Mouse (Mus musculus) kidney, postnatal 4 days (tissue): Measurements from ENCODE around the gene Stab2.

Experiments used
- DNase-seq, 2 experiments: peaks; one replicate each; pipeline ENCODE4 v3.0.0; 2021; ENCODE audit warnings: mixed read lengths in 2 of 2

Stab2 gene

DNA sequence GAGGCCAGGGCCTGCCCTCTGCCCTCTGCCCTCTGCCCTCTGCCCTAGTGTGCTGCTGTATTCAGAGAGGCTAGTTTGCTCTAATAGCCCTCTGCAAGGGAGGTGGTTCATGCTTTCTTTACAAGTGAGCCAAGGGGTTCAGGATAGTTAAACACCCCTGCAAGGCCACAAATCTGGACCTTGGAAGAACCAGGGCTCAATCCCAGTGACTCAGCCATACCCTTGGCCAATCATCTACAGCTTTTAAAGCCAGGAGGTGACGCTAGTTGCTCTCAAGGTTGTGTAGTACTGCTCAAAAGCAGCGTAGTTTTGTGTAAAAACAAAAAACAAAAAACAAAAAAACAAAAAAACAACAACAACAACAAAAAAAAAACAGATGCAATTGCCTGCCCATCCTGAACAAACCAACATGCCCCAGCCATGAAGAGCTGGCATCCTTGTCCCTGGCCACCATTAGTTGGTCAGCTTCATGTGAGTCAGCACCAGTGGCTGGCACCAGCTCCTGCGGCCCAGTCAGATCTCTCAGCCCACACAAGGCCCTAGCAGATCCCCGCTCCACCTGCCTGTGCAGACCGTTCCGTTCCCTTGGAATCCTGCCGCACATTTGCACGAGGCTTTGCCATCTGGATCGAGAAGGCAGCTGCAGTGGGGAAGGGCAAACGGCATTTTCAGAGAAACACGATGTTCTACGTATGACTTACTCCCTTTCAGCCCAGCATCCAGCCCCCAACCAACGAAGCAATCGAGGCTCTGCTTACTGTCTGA lies 117.5 kb downstream of the Stab2 start:
- no peak for DNase-seq

DNA sequence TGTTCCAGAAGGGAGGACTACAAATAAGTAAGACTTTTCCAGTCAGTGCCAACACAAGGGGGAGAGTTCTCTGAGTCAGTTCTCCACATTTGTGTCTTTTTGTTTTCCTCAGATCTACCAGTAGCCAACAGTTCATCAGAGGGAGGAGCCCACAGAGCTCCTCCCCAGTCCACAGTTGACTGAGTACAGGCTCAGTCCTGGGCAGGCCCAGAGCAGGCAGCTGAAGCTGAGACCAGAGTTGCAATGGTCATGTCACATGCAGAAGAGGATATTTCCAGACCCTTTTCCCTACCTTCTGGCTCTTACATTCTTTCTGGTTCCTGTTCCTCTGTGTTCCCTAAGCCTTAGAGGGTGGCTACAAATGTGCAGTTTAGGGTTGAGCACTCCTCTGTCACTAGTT lies 118.4 kb downstream of the Stab2 start:
- no peak for DNase-seq

DNA sequence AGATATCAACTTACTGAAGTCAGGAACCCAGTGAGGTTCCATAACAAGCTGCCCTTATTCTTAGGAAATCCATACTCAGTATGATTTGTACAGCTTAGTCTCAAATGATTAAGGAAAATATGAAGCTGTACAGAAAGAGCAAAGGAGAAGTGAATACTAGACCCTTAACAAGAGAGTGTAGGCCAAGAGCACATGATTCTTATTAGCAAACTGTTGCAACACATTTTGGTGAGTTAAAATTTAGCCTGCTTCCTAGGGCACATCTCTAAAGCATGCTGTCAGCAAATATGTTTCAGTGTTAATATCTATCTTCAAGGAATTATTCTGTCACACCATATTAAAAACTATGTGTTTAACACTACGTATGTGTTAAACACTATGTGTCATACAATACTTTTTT lies 121.4 kb downstream of the Stab2 start:
- no peak for DNase-seq

DNA sequence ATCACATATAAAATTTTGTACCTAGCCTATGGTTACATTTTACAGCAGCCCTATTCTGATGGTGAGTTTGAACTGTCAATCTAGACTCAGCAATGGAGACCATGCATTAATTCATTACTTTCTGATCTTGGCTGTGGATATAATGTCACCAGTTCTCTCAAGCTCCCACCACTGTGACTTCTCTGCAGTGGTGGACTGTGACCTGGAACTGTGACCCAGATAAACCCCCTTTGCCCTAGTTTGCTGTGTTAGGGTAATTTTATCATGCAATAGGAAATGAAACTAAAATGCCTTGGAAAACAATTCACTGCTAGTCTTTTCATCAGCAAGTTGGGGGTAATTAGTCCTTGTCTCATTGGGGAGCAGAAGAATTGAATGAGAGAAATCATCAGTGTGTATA lies 126.4 kb downstream of the Stab2 start:
- no peak for DNase-seq

DNA sequence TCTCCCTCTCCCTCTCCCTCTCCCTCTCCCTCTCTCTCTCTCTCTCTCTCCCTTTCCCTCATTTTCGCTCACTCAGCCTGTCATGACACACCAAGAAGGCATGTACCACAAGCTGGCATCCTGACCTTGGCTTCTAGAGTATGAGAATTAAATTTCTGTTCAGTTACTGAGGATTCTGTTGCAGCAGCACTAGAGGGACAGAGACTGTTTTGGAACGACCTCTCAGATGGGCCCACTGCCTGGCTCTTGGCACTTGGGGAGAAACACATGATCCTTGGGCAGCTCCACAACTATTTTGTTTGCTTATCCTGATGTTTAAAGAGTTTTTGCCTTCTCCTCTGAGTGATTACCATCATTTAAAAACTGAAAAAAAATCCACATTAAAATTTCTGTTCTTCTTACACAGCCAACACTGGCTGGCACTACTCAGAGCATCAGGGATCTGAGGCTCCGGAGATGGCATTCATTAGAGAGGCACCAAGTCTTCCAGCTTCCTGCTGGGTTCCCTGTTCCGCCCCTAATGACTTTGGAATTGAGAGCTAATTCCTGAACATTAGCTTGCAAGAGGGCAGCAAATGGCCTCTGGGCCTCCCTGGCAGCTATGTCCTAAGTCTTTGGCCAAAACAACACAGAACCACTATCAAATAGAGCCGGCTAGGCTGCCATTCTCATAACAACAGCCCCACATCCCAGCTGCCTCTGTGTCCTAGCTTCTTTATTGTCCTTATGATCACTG lies 127.6 kb downstream of the Stab2 start:
- DNase-seq, result no peak

DNA sequence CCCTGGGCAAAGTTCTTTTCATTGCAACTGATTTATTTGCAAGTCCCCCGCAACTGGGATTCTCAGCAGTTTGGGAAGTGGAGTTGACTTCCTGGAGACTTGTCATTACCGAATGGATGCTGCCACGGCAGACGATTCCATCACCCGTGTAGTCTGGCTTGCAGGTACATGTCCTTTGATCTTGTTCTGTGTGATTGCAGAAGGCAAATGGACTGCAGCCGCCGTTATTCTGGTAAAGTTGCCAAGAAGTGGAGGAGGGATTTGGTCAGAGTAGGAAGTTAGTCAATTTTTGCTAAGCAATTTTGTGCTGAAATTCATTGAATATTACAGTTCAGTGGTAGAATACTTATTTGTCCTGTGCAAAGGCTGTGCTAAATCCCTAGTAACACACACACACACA lies 129.1 kb downstream of the Stab2 start:
- DNase-seq, result peak; percentile 6 to 22

DNA sequence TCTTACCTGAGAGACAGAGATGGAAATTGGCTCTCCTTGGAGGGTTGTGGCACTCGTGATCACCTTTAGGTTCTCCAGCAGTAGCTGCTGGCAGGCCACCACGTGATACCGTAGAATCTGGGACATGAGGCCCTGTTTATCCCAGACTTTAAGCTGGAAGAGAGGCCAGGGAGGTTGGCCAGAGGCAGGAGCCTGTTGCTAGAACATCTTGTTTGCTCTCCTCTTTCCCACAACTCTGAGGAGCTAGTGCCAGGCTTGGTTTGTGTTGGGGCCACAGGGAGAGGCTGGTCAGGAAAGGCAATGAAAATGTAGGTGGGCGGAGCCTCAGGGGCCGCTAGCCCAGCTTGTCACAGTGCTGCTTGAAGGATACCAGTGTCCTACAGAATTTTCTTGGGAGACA lies 135.2 kb downstream of the Stab2 start:
- DNase-seq, result no peak

DNA sequence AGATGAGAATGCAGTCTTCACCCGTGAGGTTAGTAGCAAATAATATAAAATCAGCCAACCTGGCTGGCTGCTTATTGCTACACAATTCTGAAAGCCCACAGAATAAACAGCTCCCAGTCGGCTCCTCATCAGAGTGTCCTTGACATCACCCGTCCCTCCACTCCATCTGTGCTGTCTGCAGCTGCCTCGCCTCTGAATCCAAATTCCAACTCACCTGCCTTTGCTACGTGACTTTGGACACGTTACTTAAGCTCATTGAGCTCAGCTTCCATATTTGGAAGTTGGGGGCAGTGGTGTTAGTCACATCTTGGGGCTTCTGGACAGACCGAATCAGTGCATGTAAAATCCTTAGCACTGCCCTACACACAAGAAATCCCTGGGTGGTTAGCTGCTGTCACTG lies 135.7 kb downstream of the Stab2 start:
- DNase-seq, result no peak

DNA sequence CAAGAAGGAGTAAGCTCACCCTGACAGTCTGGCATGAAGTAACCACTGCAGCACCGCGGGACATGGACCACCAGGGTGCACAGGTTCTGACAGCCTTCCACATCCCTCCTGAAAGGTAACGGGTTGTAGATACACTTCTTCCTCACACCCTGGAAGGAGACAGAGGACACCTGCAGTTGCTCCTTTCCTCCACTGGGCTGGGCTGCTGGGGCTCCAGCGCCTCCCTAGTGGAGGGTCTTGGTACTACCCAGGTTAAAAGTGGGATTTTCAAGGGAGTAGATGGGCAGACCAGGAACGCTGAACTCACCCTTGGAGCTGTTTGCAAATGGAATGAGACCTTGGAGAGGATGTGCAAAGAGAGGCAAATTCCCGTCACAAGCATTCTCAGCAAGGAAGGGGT lies 144.4 kb downstream of the Stab2 start:
- DNase-seq, result no peak

DNA sequence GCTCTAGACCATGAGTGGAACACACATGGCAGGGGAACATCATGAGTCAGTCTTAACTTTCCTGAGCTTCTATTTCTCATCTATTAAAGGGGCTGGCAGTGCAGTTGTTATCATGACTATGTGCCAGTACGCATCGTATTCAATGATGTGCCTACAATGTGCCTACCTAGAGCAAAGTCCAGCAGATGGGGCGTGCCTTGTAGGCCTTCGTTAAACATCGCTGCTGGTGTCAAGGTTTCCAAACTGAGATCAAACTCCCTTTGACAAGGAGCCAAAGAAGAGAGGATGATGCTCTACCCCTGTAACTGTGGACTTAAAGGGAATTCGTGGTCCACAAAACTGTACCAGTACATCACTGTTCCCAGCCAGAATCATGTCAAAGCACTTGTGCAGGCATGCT lies 145.3 kb downstream of the Stab2 start:
- DNase-seq, result no peak

DNA sequence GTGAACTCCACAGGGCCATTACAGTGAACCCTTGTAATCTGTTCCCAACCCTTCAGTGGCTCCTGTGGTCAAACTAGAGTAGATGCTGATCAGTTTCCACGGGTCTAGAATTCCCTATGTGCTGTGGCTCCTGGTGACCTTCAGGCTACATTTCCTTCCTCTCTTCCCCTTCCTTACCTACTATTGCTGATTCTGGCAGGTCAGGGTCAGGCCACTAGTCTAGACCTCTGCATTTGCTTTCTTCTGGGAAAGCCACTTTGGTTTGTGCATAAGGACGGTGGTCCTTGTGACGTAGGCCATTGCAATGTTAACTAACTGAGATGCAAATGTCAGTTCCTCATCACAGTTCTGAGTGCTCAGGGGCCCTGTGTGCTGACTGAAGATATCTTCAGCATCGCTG lies 147.4 kb downstream of the Stab2 start:
- no peak for DNase-seq

DNA sequence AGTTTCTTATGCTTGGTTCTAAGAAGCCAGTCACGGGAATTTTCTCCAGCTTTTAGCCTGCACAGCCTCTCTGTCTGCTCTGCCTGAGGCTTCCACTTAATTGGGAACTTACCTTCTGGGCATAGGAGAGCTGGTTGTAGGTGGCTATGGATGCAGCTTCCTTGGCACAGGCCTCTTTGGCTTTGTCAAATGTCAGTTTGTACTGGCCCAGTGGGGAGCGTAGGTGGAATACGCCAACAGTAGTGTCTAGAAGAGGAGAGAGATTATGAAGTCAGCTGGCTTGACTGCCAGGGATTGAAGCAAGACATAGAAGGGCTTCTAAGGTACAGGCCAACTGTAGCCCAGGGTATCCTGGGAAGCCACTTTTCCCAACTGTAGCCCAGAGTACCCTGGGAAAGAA lies 154.4 kb downstream of the Stab2 start:
- DNase-seq, result no peak

DNA sequence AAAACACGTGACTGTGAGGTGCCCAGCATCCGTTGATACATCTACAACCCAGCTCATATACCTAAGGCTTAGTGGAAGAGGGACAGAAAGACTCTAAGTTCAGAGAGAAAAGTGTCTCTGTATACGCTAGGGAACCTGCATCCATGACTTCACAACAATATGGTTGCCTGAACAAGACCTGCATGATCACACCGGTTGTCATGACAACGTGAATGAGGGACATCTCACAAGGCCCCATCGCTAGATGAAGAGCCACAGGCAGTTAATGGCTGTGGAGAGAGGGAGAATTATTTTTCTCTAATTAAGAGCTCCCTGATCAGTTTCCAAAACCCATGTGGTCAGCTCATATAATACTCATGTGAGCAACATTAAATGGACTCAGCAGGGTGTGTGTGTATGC lies 155.7 kb downstream of the Stab2 start:
- DNase-seq, result no peak

DNA sequence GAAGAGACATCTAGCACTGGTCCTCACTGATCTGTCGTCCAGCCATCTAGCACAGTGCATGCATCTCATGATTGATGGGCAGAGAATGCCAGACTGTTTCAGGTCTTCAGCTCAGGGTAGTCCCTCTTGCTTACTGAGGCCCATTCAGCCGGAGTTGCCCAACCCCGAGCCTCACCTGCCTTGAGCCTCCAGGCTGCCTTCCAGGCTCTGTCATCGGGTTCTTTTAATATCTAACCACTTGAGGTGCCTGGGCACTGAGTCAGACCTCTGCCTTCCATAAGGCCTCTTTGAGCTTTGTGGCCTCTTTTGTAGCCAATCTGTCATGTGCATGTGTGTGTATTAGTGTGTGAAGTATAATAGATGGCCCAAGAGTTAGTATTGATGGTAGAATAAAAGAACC lies 158.3 kb downstream of the Stab2 start:
- DNase-seq, result no peak

DNA sequence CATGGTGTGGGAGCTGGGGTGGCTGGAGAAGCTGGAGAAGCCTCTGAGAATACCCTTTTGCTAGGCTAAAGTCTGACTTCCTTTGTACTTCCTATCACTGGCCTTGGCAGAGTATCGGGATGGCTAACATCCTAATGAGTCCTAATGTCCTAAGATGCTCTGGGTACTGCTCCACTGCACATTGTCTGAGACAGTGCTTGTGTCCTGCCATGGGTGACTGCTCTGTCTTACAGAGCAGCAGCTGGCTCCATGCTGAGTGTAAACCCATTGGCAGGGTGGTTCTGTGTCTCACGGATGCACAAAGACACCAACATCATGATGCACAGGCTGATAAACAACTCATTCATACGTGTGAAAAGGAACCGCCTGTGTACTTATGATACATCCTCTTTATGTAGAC lies 158.7 kb downstream of the Stab2 start:
- DNase-seq, result no peak

DNA sequence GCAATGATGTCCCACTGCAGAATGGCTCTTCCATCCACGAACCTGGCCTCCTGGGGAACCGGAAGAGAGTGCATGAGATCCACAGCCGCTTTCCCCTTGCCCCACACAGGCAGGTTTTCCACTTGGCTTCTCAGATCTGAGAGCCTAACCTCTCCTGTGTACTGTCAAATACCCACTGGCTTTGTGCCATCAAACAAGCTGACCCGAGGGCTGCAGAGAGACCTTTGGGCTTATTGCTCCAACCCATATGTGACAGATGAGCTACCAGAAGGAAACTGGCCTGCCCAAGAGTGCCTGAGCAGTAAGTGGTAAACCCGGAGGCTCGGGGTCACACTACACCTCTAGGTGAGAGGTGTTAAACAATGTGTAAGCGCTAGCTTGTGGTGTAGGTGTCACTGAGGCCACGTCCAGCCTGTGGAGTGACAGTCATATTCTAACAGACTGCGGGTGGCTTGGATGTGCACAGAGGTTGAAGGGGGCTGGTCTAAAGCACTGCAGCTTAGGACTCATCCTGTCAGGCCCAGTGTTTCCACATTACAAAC lies 160.8 kb downstream of the Stab2 start:
- no peak for DNase-seq

DNA sequence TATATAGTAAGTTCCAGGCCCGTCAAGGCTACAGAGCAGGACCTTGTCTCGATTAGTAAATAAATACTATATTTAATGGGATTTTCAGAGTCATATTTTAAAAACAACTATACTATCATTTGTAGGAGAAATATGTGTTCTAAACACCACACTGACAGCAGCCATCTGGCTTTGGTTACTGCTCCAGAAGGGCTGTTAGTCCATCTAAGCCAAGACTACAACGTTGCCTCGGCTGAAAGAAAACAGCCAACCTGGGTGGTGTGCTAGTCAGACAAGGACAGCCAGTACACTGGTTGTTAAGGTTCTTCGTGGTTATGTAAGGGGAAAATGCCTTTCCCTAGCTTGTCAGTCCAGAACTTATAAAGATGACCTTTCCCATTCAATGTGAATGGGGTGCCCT lies 165.2 kb downstream of the Stab2 start:
- DNase-seq, result no peak

DNA sequence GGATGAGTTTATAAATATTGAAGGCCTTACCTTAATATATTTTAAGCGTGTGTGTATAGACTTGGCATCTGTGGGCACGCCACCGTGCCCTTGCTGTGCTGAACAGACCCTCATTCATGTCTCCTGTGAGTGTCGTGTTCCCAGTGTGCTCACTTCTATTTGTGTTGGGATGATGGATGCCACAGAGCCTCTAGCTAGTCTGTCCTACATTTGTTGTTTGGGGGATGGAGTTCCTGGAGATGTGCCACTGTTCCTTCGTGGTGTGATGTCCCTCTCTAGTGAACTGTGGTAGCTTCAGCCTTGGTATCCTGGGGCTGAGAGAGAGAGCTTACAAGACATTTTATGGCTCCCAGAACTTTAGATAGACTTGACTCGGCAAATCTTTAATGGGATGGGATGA lies 169.0 kb downstream of the Stab2 start:
- no peak for DNase-seq

DNA sequence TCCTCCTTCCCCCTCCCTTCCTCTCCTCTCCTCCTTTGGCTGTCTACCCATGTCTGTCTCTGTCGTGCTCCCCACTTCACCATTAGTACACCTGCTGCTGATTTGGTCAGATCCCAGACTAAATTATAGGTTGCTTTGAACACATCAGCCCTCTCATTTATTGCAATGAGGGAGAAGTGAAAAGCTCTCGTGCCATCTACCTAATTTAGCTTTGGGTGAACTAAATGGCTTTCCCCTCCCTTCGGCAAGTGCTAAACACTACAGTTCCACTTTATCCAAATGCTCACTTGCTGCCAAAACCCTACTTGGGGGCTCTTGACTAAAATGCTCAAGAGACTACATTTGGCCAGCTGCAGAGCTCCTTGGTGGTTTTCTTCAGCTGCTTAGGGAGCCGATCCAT lies 171.0 kb downstream of the Stab2 start:
- no peak for DNase-seq

DNA sequence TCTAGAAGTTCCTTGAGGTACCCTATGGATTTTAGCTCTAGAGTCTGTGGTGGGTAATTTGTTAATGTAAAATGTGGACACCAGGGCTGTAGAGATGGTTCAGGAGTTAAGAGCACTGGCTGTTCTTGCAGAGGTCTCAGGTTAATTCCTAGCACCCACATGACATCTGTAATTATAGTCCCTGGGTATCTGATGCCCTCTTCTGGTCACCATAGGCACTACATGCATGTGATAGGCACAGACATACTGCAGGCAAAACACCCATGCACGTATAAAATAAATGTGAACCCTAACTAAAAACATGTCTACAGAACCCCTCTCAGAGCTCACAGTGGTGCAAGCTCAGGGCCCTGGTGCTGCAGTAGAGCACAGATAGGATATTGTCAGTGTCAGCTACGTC lies 178.3 kb downstream of the Stab2 start:
- DNase-seq, result no peak

DNA sequence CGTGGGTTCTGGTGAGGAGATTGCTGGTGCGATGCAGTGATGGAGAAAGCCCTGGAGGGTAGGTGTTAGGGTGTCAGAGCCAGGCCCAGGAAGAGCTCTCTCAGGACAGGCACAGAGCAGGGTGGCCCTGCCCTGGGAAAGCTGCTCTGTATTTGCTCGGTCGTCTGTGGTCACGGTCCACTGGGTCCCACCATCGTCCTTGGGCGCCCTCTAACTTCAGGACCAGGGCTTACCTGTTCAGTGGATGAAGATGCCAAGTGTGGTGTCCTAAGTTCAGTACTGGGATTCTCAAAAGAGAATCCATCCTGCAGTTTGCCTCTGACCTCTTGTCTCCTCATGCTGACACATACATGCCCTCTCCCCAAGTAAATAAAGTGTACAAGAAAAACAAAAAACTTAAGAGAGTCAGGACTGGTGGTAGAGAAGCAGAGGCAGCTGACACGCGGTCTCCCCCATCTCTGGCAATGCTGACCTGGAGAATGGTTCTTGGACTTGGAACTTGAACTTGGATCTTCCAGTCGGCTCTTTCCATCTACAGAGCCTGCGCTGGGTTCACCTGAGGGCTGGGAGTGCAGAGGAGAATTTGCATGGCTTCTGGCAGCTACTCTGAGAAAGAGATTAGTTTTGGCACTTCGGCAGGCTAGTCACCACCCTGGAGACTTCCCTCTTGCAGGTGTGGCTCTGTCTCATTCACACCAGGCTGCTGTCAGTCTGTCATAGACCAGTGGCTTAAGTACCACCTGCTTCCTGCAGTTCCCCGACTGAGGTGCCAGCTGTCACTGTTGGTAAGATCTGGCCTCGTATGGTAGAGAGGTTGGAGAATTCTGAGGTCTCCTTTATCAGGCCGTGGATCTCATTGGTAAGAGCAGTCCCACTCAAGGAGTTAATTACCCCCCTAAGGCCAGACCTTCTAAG lies 179.3 kb downstream of the Stab2 start:
- no peak for DNase-seq

DNA sequence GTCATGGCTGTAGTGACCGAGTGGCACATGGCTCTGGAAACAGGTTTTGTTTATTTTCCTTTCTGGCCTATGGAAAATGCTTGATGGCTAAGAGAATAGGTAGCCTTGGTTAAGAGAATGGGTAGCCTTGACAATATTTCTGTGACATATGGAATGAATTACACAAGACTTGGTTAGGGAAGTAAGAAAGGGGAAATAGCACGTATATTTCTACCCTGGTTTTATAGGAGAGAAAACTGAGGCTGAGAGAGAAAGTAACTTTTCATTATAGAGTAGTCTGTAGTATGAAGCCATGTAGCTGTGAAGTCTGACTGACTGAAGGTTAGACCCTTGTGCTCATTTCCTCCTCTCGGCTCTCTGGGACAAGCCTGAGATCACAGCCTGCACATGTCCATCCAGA lies 180.9 kb downstream of the Stab2 start:
- no peak for DNase-seq

DNA sequence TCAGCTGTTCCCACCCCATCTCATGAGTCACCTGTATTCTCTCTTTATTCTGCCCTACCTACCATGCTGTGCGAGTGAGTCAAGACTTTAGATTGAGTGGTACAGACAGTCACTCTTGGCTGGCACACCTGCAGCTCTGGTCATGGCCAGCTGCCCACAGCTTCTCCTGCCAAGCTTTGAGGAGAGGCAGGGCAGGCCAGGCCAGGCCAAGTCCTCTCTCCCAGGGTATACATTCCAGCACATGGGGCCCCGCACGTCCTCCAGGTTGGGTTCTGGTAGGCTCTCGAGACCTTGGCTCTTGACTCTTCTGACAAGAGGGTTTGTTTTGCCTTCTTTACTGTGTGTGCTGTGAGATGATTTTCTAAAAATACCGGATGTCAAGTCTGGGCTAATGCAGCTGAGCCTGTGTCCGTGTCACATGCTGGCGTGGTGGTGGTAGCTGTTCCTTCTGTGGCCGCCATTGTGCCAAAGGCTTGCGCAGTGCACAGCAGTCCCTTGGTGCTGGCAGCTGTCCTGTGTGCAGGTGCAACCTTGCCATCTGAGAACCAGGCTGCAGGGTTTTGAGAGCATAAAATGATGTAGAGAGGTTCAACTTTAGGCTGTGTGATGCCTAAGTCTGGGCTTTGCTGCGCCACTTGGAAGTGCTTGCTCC lies 181.8 kb downstream of the Stab2 start:
- DNase-seq, result peak; percentile 61 to 70
